In genomic region chr7:75655180-75656074, GRCm38 (mm10) we compare ENCODE assay signal across 10 mouse cellular contexts.
DNase-seq lines count a peak whose midpoint lies in the region; ATAC-seq and TF ChIP-seq lines count a peak whose summit lies in the region.
"Had no signal": no experiment of that assay in that cellular context is flagged by ENCODE, and none has a peak within 500 bp of the region (broad histone marks: within the 10 kb centered on the region; RNA-seq: fewer than 3 reads in every experiment).

No protein-coding gene starts in this region.

- DNase-seq in kidney, adult 2 months = peak; percentile 72
- DNase-seq in kidney, postnatal 10 days = no peak
- DNase-seq in CD4-positive helper T cell, adult 2 months (ENCODE audit: low read depth, low spot score) = peak; percentile 70
- peak; percentile 68 for DNase-seq in adipocyte (ENCODE audit: low spot score)
- DNase-seq in left cerebral cortex, adult 18-20 months (ENCODE audit: low spot score in 2 of 2) = no peak
- DNase-seq in frontal cortex, postnatal 10 days (ENCODE audit: low spot score in 2 of 2) = no peak
- no peak for DNase-seq in right cerebral cortex, postnatal 25 days

- no peak for TF ChIP-seq CTCF in kidney, adult 2 months (conservative IDR thresholded peaks at IDR 0.05; ENCODE audit: insufficient read depth, insufficient read length, low read depth, low read length)

- H3K4me2 ChIP-seq in liver, embryonic 15.5 days = peak overlapping the region; percentile 73
- H3K4me2 ChIP-seq: hindbrain, embryonic 15.5 days had no signal

- peaks cover 16% of the 10 kb centered on the region for H3K4me1 ChIP-seq in kidney, adult 2 months (ENCODE audit: control insufficient read depth, insufficient read depth, low read length)
- peaks cover 44% of the 10 kb centered on the region for H3K4me1 ChIP-seq in liver, embryonic 15.5 days (replicated peaks)
- H3K4me1 ChIP-seq: hindbrain, embryonic 15.5 days had no signal

- no peaks in the 10 kb centered on the region for H3K9me3 ChIP-seq in liver, embryonic 15.5 days (replicated peaks)
- H3K9me3 ChIP-seq: hindbrain, embryonic 15.5 days; midbrain, embryonic 10.5 days had no signal

- ATAC-seq in liver, embryonic 15.5 days (ENCODE audit: insufficient read depth) = peak; percentile 51

- H3K27ac ChIP-seq in kidney, adult 2 months (ENCODE audit: insufficient read depth, low read depth, low read length) = peak overlapping the region; percentile 99
- peak overlapping the region; percentile 74 for H3K27ac ChIP-seq in liver, embryonic 15.5 days (replicated peaks)
- H3K27ac ChIP-seq: hindbrain, embryonic 15.5 days; midbrain, embryonic 10.5 days had no signal

- peak overlapping the region; percentile 37 for H3K4me3 ChIP-seq in kidney, adult 2 months (ENCODE audit: insufficient read depth, low read depth, low read length)
- peak overlapping the region; percentile 55 for H3K4me3 ChIP-seq in liver, embryonic 15.5 days (replicated peaks)
- H3K4me3 ChIP-seq: hindbrain, embryonic 15.5 days; midbrain, embryonic 10.5 days had no signal

- no peak for TF ChIP-seq POLR2A in kidney, adult 2 months (IDR thresholded peaks at IDR 0.05; ENCODE audit: low read depth, low read length)

- H3K9ac ChIP-seq in liver, embryonic 15.5 days = peak overlapping the region; percentile 51
- H3K9ac ChIP-seq: hindbrain, embryonic 15.5 days had no signal

- WGBS in kidney, adult 2 months = 35% methylated on average over 11 of the region's 11 CpGs
- 19% methylated on average over 11 of the region's 11 CpGs for WGBS in liver, embryonic 15.5 days (ENCODE audit: insufficient replicate concordance)

- H3K36me3 ChIP-seq in kidney, adult 2 months (ENCODE audit: control insufficient read depth, insufficient read depth, low read length) = no peaks in the 10 kb centered on the region
- H3K36me3 ChIP-seq in liver, embryonic 15.5 days (replicated peaks) = peaks cover 7% of the 10 kb centered on the region; the same call in 1 of the 2 replicates
- H3K36me3 ChIP-seq: hindbrain, embryonic 15.5 days; midbrain, embryonic 10.5 days had no signal

- no peaks in the 10 kb centered on the region for H3K27me3 ChIP-seq in kidney, adult 2 months (replicated peaks; ENCODE audit: control insufficient read depth, insufficient read depth, low read length)
- no peaks in the 10 kb centered on the region for H3K27me3 ChIP-seq in liver, embryonic 15.5 days
- H3K27me3 ChIP-seq: hindbrain, embryonic 15.5 days had no signal

Comparison
In these comparisons a context has a peak if more than half of its experiments do, and no peak if none do; other contexts are left out.
1. DNase-seq: peak in kidney, adult 2 months (single experiment), CD4-positive helper T cell, adult 2 months (single experiment) and adipocyte (single experiment); none in kidney, postnatal 10 days (single experiment), left cerebral cortex, adult 18-20 months (0 of 2), frontal cortex, postnatal 10 days (0 of 2) and right cerebral cortex, postnatal 25 days (single experiment).